Comparison of ENCODE assay signal across 7 mouse cellular contexts in genomic region chr11:64079727-64080081, GRCm38 (mm10). TPM values are rescaled to one million over a fixed set of nuclear protein-coding genes. Genes with fewer than 3 reads are reported as not detected.
A peak's percentile ranks its signal among the peaks of the same experiment; 100 is the strongest.
DNase-seq lines count a peak whose midpoint lies in the region; ATAC-seq and TF ChIP-seq lines count a peak whose summit lies in the region.

No protein-coding gene starts in this region.

- peak overlapping the region; percentile 72 for H3K9ac ChIP-seq in liver, adult 2 months (ENCODE audit: low read depth, low read length)
- peak overlapping the region; percentile 74 for H3K9ac ChIP-seq in stomach, postnatal 0 days (ENCODE audit: low read length)

- H3K36me3 ChIP-seq in testis, adult 2 months (ENCODE audit: control insufficient read depth, insufficient read depth, low read length) = no peaks in the 10 kb centered on the region
- peaks cover 18% of the 10 kb centered on the region for H3K36me3 ChIP-seq in forebrain, embryonic 10.5 days (replicated peaks)
- H3K36me3 ChIP-seq in liver, adult 2 months (ENCODE audit: control insufficient read depth, insufficient read depth, low read length) = peaks cover 3% of the 10 kb centered on the region; the same call in 1 of the 2 replicates
- no peaks in the 10 kb centered on the region; the same call in 1 of the 2 replicates for H3K36me3 ChIP-seq in stomach, postnatal 0 days (ENCODE audit: control insufficient read depth, insufficient read depth, low read length)

- no peaks in the 10 kb centered on the region for H3K9me3 ChIP-seq in forebrain, embryonic 10.5 days
- no peaks in the 10 kb centered on the region for H3K9me3 ChIP-seq in stomach, postnatal 0 days (ENCODE audit: control insufficient read depth, low read length)

- no peaks in the 10 kb centered on the region for H3K27me3 ChIP-seq in testis, adult 2 months (ENCODE audit: control insufficient read depth, insufficient read depth, low read length)
- no peaks in the 10 kb centered on the region for H3K27me3 ChIP-seq in forebrain, embryonic 10.5 days (ENCODE audit: poor library complexity, severe bottlenecking)
- no peaks in the 10 kb centered on the region for H3K27me3 ChIP-seq in liver, adult 2 months (ENCODE audit: control insufficient read depth, insufficient read depth, low read length)
- no peaks in the 10 kb centered on the region for H3K27me3 ChIP-seq in stomach, postnatal 0 days (ENCODE audit: control insufficient read depth, insufficient read depth, low read length)

- no peak for TF ChIP-seq EP300 in stomach, postnatal 0 days (optimal IDR thresholded peaks at IDR 0.05)

- TF ChIP-seq POLR2A in testis, adult 2 months (IDR thresholded peaks at IDR 0.05; ENCODE audit: control insufficient read depth, low read depth, low read length) = no peak
- no peak for TF ChIP-seq POLR2A in liver, adult 2 months (IDR thresholded peaks at IDR 0.05; ENCODE audit: extremely low read depth, insufficient read depth, low read length)

- no peak for TF ChIP-seq CTCF in testis, adult 2 months (IDR thresholded peaks at IDR 0.05; ENCODE audit: control insufficient read depth, insufficient read depth, insufficient replicate concordance, low read depth, low read length)
- no peak for TF ChIP-seq CTCF in liver, adult 2 months (IDR thresholded peaks at IDR 0.05; ENCODE audit: low read depth, low read length)
- TF ChIP-seq CTCF in stomach, postnatal 0 days (IDR thresholded peaks at IDR 0.05; ENCODE audit: low read depth) = no peak

- H3K4me1 ChIP-seq in testis, adult 2 months (ENCODE audit: control insufficient read depth, insufficient read depth, low read length) = peaks cover 8% of the 10 kb centered on the region
- H3K4me1 ChIP-seq in forebrain, embryonic 10.5 days = peaks cover 22% of the 10 kb centered on the region
- no peaks in the 10 kb centered on the region for H3K4me1 ChIP-seq in liver, adult 2 months (ENCODE audit: control insufficient read depth, insufficient read depth, low read length)
- no peaks in the 10 kb centered on the region; the same call in 1 of the 2 replicates for H3K4me1 ChIP-seq in stomach, postnatal 0 days (replicated peaks; ENCODE audit: control insufficient read depth, insufficient read depth)

- H3K4me2 ChIP-seq in stomach, postnatal 0 days (replicated peaks; ENCODE audit: low read depth) = peak overlapping the region; percentile 84

- DNase-seq in testis, postnatal 10 days (ENCODE audit: low spot score) = no peak
- no peak for DNase-seq in forebrain, embryonic 10.5 days (ENCODE audit: extremely low spot score, low spot score)
- DNase-seq in liver, adult 2 months (ENCODE audit: extremely low read depth, low read depth, low spot score) = peak; percentile 57
- DNase-seq in stomach, postnatal 0 days (ENCODE audit: low spot score) = no peak
- no peak for DNase-seq in ovary, adult 18-20 months (ENCODE audit: low spot score)
- no peak for DNase-seq in layer of hippocampus, adult 18-20 months (ENCODE audit: low spot score in 2 of 2)

- ATAC-seq in stomach, postnatal 0 days (ENCODE audit: low FRiP score, low TSS enrichment) = peak; percentile 49; the same call in 1 of the 2 replicates

- WGBS in forebrain, embryonic 10.5 days = under 1% methylated on average over 8 of the region's 8 CpGs
- WGBS in liver, adult 2 months = under 1% methylated on average over 8 of the region's 8 CpGs
- 0% methylated on average over 8 of the region's 8 CpGs for WGBS in stomach, postnatal 0 days

- H3K27ac ChIP-seq in testis, adult 2 months (ENCODE audit: control insufficient read depth, insufficient read depth, low read depth, low read length) = peak overlapping the region; percentile 87
- H3K27ac ChIP-seq in forebrain, embryonic 10.5 days = peak overlapping the region; percentile 92
- H3K27ac ChIP-seq in liver, adult 2 months (replicated peaks; ENCODE audit: insufficient read depth, low read depth, low read length) = peak overlapping the region; percentile 75
- H3K27ac ChIP-seq in stomach, postnatal 0 days (replicated peaks) = peak overlapping the region; percentile 92

- H3K4me3 ChIP-seq in testis, adult 2 months (ENCODE audit: control insufficient read depth, low read depth, low read length) = peak overlapping the region; percentile 100
- peak overlapping the region; percentile 84 for H3K4me3 ChIP-seq in forebrain, embryonic 10.5 days
- H3K4me3 ChIP-seq in liver, adult 2 months (ENCODE audit: insufficient read depth, low read depth, low read length) = peak overlapping the region; percentile 78
- peak overlapping the region; percentile 67 for H3K4me3 ChIP-seq in stomach, postnatal 0 days (ENCODE audit: low read depth, low read length)

- H3K79me2 ChIP-seq in liver, adult 2 months (ENCODE audit: control insufficient read depth, insufficient read depth, low read length) = no peaks in the 10 kb centered on the region; the same call in 1 of the 2 replicates

RNA-seq across cellular contexts. Expression of gene Cox10, which starts 0.4 kb away (rescaled TPM):
- polyA plus RNA-seq in testis, adult 2 months (2012; rRNA removed) = 11.9 and 14.1 TPM in 2 replicates
- 28.9 and 29.0 TPM in 2 replicates for polyA plus RNA-seq in forebrain, embryonic 10.5 days (2016; fragmentation: Nextera tagmentation; extraction: Ambion mirVana)
- total RNA-seq in liver, adult 2 months (2014; rRNA removed) = 4.0 and 4.8 TPM in 2 replicates
- 11.5 and 12.9 TPM in 2 replicates for polyA plus RNA-seq in liver, adult 2 months (2012; rRNA removed)
- polyA plus RNA-seq in stomach, postnatal 0 days (2015; fragmentation: Nextera tagmentation; extraction: Ambion mirVana) = 16.9 and 19.0 TPM in 2 replicates
- 10 to 100 TPM; 23.4 to 25.8 TPM for total RNA-seq in layer of hippocampus, adult 18-20 months (2021)
